Mouse (Mus musculus) limb, embryonic 10.5 days (tissue): ENCODE results near the gene Cbr3. TPM values are rescaled to one million over a fixed set of nuclear protein-coding genes. Genes with fewer than 3 reads are reported as not detected.
"Not testable (repeated sequence)": the region's sequence is repeated elsewhere in the genome, so short reads cannot be mapped to it uniquely, and the experiment has no call there.

Experiments used
- DNase-seq: peaks from one replicate; pipeline ENCODE4 v3.0.0-alpha.2; 2017; ENCODE audit warnings: low spot score
- H3K27ac ChIP-seq: fragments of 300-500 bp; sonication (generic); 2 replicates; pipeline ENCODE4 v1.5.1; 2016; ENCODE audit warnings: mild to moderate bottlenecking
- H3K27me3 ChIP-seq: fragments of 300-500 bp; sonication (generic); 2 replicates; pipeline ENCODE4 v1.6.1; 2016; ENCODE audit warnings: low read depth, mild to moderate bottlenecking; ENCODE audit not compliant: poor library complexity, severe bottlenecking
- H3K36me3 ChIP-seq: fragments of 300-500 bp; sonication (generic); 2 replicates; pipeline ENCODE4 v1.6.1; 2016; ENCODE audit warnings: mild to moderate bottlenecking, moderate library complexity
- H3K4me1 ChIP-seq: fragments of 300-500 bp; sonication (generic); 2 replicates; pipeline ENCODE4 v1.6.1; 2016
- H3K4me3 ChIP-seq: fragments of 300-500 bp; sonication (generic); 2 replicates; pipeline ENCODE4 v1.5.1; 2016; ENCODE audit warnings: mild to moderate bottlenecking, moderate library complexity
- H3K9me3 ChIP-seq: fragments of 300-500 bp; sonication (generic); replicated peaks from 2 replicates; pipeline ENCODE4 v1.6.1; 2016; ENCODE audit warnings: mild to moderate bottlenecking
- WGBS: fragments of 180-500 bp; shearing (Covaris S2); methylation state at CpG from one replicate; pipeline ENCODE4 v1.1.7; 2016; 5-methylcytosine and 5-hydroxymethylcytosine counted together
- polyA plus RNA-seq: library from polyadenylated mRNA; unstranded; fragments of >200 nt; fragmentation: Nextera tagmentation; extraction: Ambion mirVana; gene quantifications from 2 replicates; pipeline ENCODE4 v1.2.1, GENCODE M21; 2016

Cbr3 gene
- 0.60 and 0.93 TPM in 2 replicates for polyA plus RNA-seq

DNA sequence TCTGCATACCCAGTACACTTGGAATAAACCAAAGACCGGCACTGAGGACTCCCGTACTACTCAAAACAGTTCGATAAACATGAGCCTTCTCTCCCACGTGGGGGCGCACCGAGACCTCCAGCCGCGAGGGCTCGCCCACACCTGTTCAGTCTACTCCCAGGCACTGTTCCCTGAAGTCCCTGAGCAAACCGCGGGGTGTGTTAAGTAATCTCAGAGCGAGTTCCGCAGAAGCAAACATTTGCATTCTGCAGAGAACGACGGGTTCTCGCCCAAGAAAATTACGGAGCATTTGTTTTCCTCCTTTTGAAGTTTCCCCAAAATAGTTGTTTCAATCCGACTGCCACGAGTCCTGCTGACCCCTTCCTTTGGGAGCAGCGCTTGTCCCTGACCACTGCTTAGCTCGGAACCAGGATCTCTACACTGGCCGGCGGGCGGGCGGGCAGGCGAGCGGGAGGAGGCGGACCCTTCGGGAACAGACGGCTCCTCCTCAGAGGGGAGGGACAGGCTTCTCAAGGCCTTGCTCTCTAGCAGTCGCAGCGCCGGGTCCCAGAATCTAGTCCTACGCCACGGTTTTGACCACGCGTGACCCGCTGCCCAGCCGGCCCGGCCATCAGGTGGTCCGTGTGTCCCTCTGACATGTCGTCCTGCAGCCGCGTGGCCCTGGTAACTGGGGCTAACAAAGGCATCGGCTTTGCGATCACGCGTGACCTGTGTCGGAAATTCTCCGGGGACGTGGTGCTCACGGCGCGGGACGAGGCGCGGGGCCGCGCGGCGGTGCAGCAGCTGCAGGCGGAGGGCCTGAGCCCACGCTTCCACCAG, at the start of gene Cbr3:
Gene Cbr3 (plus strand): TSS at position 527 of the 819 bp plus-strand sequence.
- no peaks in the 10 kb centered on the region for H3K36me3 ChIP-seq
- H3K27ac ChIP-seq, result peak within 1 kb of the TSS; percentile 68
- H3K9me3 ChIP-seq, result no peaks in the 10 kb centered on the region
- 1% methylated on average over 63 of the region's 63 CpGs for WGBS
- DNase-seq, result peak; percentile 80
- H3K27me3 ChIP-seq, result peaks cover 62% of the 10 kb centered on the region
- peak within 1 kb of the TSS; percentile 54 for H3K4me3 ChIP-seq
- peaks cover 20% of the 10 kb centered on the region for H3K4me1 ChIP-seq

- DNase-seq, result no peak
- Histone ChIP-seq H3K27me3 (no peaks in the 10 kb centered on the region), H3K4me1 (no peaks in the 10 kb centered on the region), H3K4me3 (no peak overlapping the region), H3K36me3 (no peaks in the 10 kb centered on the region), H3K9me3 (no peaks in the 10 kb centered on the region), H3K27ac (no peak overlapping the region)
- 77% methylated on average over 4 of the region's 4 CpGs for WGBS
Observed at GRCm38 (mm10) chr16:93644006-93644405, 39.0 kb upstream of the Cbr3 start.

DNA sequence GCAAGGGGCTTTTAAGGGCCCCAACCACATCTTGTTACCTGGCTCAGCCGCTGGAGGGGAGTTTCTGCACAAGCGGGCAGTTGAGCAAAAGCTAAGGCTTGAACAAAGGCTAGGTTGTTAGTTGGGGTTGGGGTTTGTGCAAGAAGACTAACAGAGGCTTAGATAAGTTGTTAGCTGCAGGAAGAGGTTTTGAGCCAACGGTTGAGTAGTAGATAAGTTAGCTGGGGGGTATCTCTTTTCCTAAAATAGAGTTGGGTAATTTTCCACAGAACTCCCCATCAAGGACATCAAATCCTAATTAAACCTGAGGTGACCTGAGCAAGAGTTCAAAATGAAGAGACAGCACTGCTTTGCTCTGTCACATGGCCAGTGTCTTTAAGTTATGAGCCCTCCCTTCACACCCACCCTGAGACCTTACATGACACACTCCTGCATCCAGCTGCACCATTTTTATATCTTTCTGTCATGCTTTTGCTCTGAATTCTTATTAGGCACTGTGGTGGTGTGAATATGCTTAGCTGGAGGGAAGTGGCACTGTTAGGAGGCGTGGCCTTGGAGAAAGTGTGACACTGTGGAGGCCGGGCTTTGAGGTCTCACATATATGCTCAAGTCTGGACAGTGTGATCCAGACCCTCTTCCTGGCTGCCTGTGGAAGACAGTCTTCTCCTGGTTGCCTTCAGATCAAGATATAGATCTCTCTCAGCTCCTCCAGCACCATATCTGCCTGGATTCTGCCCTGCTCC, 34.4 kb upstream of the Cbr3 start:
- DNase-seq, result no peak
- Histone ChIP-seq H3K27me3 (no peaks in the 10 kb centered on the region), H3K27ac (no peak overlapping the region), H3K4me1 (no peaks in the 10 kb centered on the region), H3K4me3 (no peak overlapping the region), H3K9me3 (no peaks in the 10 kb centered on the region), H3K36me3 (no peaks in the 10 kb centered on the region)
- 90% methylated on average over 5 of the region's 5 CpGs for WGBS

- H3K9me3 ChIP-seq, result peaks cover 8% of the 10 kb centered on the region; the same call in 1 of the 2 replicates
- no peak overlapping the region for H3K27ac ChIP-seq
- no peaks in the 10 kb centered on the region for H3K4me1 ChIP-seq
- H3K36me3 ChIP-seq, result no peaks in the 10 kb centered on the region
- no peak for DNase-seq
- H3K4me3 ChIP-seq, result no peak overlapping the region
- H3K27me3 ChIP-seq, result no peaks in the 10 kb centered on the region
Observed at GRCm38 (mm10) chr16:93667976-93668375, 15.0 kb upstream of the Cbr3 start.

DNA sequence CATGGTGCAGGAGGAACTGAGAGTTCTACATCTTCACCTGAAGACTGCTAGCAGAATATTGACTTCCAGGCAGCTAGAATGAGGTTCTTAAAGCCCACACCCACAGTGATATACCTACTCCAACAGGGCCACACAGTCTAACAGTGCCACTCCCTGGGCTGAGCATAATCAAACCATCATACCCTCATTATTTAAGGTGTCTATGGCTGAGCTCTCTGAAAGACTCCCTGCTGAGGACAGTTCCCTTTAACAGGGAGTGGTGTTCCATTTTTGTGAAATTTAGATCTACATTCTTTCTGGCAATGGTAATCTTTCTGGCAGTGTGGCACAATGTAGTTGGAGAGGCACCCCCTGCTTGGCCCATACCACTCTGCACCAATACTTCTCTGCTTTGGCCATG, 13.5 kb upstream of the Cbr3 start:
- no peaks in the 10 kb centered on the region for H3K4me1 ChIP-seq
- peaks cover 8% of the 10 kb centered on the region; the same call in 1 of the 2 replicates for H3K9me3 ChIP-seq
- H3K4me3 ChIP-seq, result no peak overlapping the region
- H3K27me3 ChIP-seq, result no peaks in the 10 kb centered on the region
- no peak overlapping the region for H3K27ac ChIP-seq
- DNase-seq, result no peak
- H3K36me3 ChIP-seq, result no peaks in the 10 kb centered on the region

DNA sequence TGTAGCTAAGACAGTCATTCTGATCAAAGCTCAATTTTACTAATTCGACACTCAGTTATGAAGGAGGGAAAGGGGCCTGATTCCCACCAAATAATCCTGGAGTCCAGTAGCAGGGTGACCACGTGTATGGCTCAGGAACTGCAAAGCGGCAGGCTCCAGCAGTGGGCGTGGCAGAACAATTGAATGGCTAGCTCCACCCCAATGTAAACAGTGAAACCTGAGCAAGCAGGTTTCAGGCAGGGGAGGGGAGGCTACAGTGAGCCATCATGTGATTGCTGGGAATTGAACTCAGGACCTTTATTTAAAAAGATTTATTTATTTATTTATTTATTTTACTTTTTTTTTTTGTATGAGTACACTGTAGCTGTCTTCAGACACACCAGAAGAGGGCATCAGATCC, 12.5 kb upstream of the Cbr3 start:
- H3K36me3 ChIP-seq, H3K27ac ChIP-seq, H3K4me3 ChIP-seq, H3K9me3 ChIP-seq, H3K4me1 ChIP-seq, H3K27me3 ChIP-seq: not testable (repeated sequence)
- WGBS, result 36% methylated on average over 4 of the region's 4 CpGs
- peak; percentile 27 for DNase-seq

- Histone ChIP-seq H3K4me3 (no peak overlapping the region), H3K9me3 (peaks cover 8% of the 10 kb centered on the region; the same call in 1 of the 2 replicates), H3K27me3 (no peaks in the 10 kb centered on the region), H3K36me3 (no peaks in the 10 kb centered on the region), H3K4me1 (no peaks in the 10 kb centered on the region), H3K27ac (no peak overlapping the region)
- DNase-seq, result peak; percentile 19
- 91% methylated on average over 5 of the region's 5 CpGs for WGBS
Observed at GRCm38 (mm10) chr16:93671064-93671463, 12.0 kb upstream of the Cbr3 start.

DNA sequence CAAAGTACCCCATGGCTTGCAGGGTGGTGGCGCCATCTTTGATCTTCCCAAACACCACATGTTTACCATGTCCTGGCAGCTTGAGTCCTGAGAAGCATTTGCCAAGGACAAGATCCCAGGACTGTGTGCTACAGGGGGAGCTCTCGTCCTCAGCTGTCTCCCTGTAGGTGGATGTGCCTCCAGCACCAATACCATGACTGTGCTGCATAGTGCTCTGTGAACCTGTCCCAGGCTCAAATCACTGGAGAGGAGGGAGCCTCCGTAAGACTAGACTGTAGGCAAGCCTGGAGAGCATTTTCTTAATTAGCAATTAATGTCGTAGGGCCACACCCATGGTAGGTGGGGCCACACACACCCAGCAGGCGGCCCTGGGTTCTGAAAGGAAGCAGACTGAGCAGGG, 6.6 kb upstream of the Cbr3 start:
- no peaks in the 10 kb centered on the region for H3K9me3 ChIP-seq
- no peak overlapping the region for H3K4me3 ChIP-seq
- 80% methylated on average over 5 of the region's 5 CpGs for WGBS
- no peak for DNase-seq
- no peaks in the 10 kb centered on the region for H3K4me1 ChIP-seq
- no peak overlapping the region for H3K27ac ChIP-seq
- H3K36me3 ChIP-seq, result no peaks in the 10 kb centered on the region
- H3K27me3 ChIP-seq, result peaks cover 16% of the 10 kb centered on the region

DNA sequence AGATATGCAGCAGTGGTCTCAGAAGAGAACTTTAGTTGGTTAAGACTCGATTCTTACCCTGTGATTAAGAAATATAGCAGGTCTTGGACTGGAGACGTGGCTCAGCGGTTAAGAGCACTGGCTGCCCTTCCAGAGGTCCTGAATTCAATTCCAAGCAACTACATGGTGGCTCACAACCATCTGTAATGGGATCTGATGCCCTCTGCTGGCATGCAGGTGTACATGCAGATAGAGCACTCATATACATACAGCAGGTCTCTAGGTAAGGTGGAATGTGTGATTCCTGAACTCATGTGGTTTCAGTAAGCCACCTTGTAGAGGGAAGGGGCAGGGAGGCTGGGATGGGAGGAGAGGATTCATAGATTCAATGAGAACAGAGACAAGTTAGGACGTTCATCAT, 4.8 kb upstream of the Cbr3 start:
- H3K36me3 ChIP-seq, result no peaks in the 10 kb centered on the region
- H3K4me3 ChIP-seq, result no peak overlapping the region
- H3K27me3 ChIP-seq, result peaks cover 34% of the 10 kb centered on the region
- DNase-seq, result no peak
- WGBS, result 82% methylated on average over 4 of the region's 4 CpGs
- H3K9me3 ChIP-seq, result no peaks in the 10 kb centered on the region
- peaks cover 7% of the 10 kb centered on the region for H3K4me1 ChIP-seq
- no peak overlapping the region for H3K27ac ChIP-seq

- peaks cover 16% of the 10 kb centered on the region for H3K4me1 ChIP-seq
- no peak overlapping the region for H3K4me3 ChIP-seq
- WGBS, result 73% methylated on average over 9 of the region's 9 CpGs
- H3K36me3 ChIP-seq, result no peaks in the 10 kb centered on the region
- peak; percentile 25 for DNase-seq
- H3K9me3 ChIP-seq, result no peaks in the 10 kb centered on the region
- no peak overlapping the region for H3K27ac ChIP-seq
- peaks cover 44% of the 10 kb centered on the region for H3K27me3 ChIP-seq
Observed at GRCm38 (mm10) chr16:93679165-93679564, 3.9 kb upstream of the Cbr3 start.

GRCm38 (mm10) chr16:93682156-93682688, 793 bp upstream of the Cbr3 start:
- DNase-seq, result no peak
- Histone ChIP-seq H3K27me3 (peaks cover 62% of the 10 kb centered on the region), H3K9me3 (no peaks in the 10 kb centered on the region), H3K4me3 (peak overlapping the region; percentile 54), H3K27ac (no peak overlapping the region), H3K36me3 (no peaks in the 10 kb centered on the region), H3K4me1 (peaks cover 20% of the 10 kb centered on the region)
- WGBS, result 23% methylated on average over 13 of the region's 13 CpGs

DNA sequence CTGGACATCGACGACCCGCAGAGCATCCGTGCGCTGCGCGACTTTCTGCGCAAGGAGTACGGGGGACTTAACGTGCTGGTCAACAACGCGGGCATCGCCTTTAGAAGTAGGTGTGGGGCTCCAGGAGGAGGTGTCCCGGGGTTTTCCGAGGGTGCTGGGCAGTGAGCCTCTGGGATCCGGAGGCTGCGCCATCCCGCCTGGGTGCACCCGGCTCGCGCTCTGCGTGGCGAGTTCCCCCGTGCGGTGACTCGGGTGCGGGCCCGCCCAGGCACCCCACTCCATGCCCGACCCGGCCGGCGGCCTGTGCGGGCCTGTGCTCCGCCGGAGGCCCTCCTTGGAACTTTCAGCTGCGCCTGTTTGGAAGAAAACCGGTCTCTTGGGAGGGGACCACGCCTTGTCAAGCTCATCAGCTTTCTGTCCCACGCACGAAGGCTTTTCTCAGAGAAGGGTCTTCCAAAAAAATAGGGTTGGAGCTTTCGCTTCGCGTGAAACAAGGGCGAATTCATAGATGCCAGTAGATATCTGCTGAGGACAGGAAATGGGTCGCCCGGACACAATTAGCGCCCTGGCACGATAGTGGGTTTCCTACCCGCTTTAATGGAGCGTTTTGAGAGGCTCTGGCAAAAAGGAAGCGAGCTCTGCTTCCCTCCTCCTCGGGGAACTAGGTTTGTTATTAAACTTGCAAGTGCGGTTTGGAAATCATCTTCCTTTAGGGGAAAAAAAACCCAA, 657 bp downstream of the Cbr3 start:
- peak; percentile 61 for DNase-seq
- peaks cover 62% of the 10 kb centered on the region for H3K27me3 ChIP-seq
- H3K4me3 ChIP-seq, result peak overlapping the region; percentile 54
- H3K36me3 ChIP-seq, result no peaks in the 10 kb centered on the region
- H3K27ac ChIP-seq, result peak overlapping the region; percentile 68
- H3K4me1 ChIP-seq, result peaks cover 20% of the 10 kb centered on the region
- WGBS, result under 1% methylated on average over 53 of the region's 53 CpGs
- no peaks in the 10 kb centered on the region for H3K9me3 ChIP-seq
